Mouse (Mus musculus) urinary bladder, adult 18-20 months (tissue): Measurements from ENCODE around the gene Gstt3.
A peak's percentile ranks its signal among the peaks of the same experiment; 100 is the strongest.
"Not testable (repeated sequence)": the region's sequence is repeated elsewhere in the genome, so short reads cannot be mapped to it uniquely, and the experiment has no call there.

Experiments used
- DNase-seq, 2 experiments: peaks; one replicate each; pipeline ENCODE4 v3.0.0; 2022; ENCODE audit warnings: low spot score in 2 of 2, mixed read lengths in 2 of 2

The Gstt3 gene

GRCm38 (mm10) chr10:75779206-75780174 lies 1.7 kb downstream of the Gstt3 start:
- DNase-seq, result peak; percentile 28 to 48

- no peak for DNase-seq
Measured at GRCm38 (mm10) chr10:75777885-75778284, 3.3 kb downstream of the Gstt3 start.

GRCm38 (mm10) chr10:75776562-75776961 lies 4.7 kb downstream of the Gstt3 start:
- no peak for DNase-seq

- DNase-seq, result no peak
Measured at GRCm38 (mm10) chr10:75774587-75774986, 6.6 kb downstream of the Gstt3 start.

GRCm38 (mm10) chr10:75774102-75774501 lies 7.1 kb downstream of the Gstt3 start:
- no peak for DNase-seq

GRCm38 (mm10) chr10:75772795-75773664 lies 8.2 kb downstream of the Gstt3 start, which contains the start of gene Ddt:
Ddt (minus strand) TSS chr10:75773414.
- DNase-seq, result peak; percentile 54 to 77

- not testable (repeated sequence) for DNase-seq
Measured at GRCm38 (mm10) chr10:75767756-75768155, 13.5 kb downstream of the Gstt3 start.

GRCm38 (mm10) chr10:75766856-75767255 lies 14.4 kb downstream of the Gstt3 start:
- DNase-seq, result no peak

GRCm38 (mm10) chr10:75764519-75765473 lies 16.4 kb downstream of the Gstt3 start:
- DNase-seq, result no peak

- peak; percentile 89 to 97 for DNase-seq
Measured at GRCm38 (mm10) chr10:75763682-75764518, 17.3 kb downstream of the Gstt3 start, which contains the start of gene Cabin1. Cabin1 (minus strand) TSS chr10:75764341.

- DNase-seq, result no peak
Measured at GRCm38 (mm10) chr10:75762413-75762812, 18.8 kb downstream of the Gstt3 start.

GRCm38 (mm10) chr10:75760311-75760710 lies 20.9 kb downstream of the Gstt3 start:
- no peak for DNase-seq

GRCm38 (mm10) chr10:75756719-75757118 lies 24.5 kb downstream of the Gstt3 start:
- no peak for DNase-seq

GRCm38 (mm10) chr10:75744017-75744416 lies 37.2 kb downstream of the Gstt3 start:
- peak; percentile 48 to 69 for DNase-seq

GRCm38 (mm10) chr10:75743369-75743768 lies 37.8 kb downstream of the Gstt3 start:
- DNase-seq, result no peak

- DNase-seq, result no peak
Measured at GRCm38 (mm10) chr10:75740866-75741265, 40.3 kb downstream of the Gstt3 start.

- DNase-seq, result no peak
Measured at GRCm38 (mm10) chr10:75725449-75725848, 55.8 kb downstream of the Gstt3 start.
